Mouse (Mus musculus) embryonic fibroblast, embryonic 13.5 days (primary cell): Measurements from ENCODE around the gene Zfp652.

Source experiments
- CTCF ChIP-seq: IDR thresholded peaks from 2 replicates; pipeline ENCODE4 v1.5.1; 2011; ENCODE audit warnings: mild to moderate bottlenecking, control low read depth, low read length, moderate library complexity, borderline replicate concordance; ENCODE audit not compliant: insufficient read depth
- POLR2A ChIP-seq: IDR thresholded peaks from 2 replicates; pipeline ENCODE4 v1.6.1; 2011; ENCODE audit warnings: low read depth, mild to moderate bottlenecking, control low read depth, low read length, moderate library complexity

DNA sequence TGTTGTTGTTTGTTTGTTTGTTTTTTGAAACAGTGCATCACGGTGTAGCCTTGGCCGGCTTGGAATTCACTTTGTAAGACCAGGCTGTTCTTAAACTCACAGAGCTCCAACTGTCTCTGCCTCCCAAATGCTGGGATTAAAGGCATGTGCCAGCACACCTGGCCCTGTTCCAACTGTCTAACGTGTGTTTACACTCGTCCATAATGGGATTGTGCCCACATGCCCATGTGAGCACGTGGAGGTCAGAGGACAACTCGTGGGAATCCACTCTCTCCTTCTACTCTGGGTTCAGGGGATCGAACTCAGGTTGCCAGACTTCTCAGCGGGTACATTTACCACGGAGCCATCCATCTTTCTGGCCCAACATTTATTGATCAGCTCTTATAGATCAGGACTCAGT is 102.9 kb downstream of the Zfp652 start:
- TF ChIP-seq CTCF (no peak), POLR2A (no peak)
